Mouse (Mus musculus): ENCODE data around the gene Slc44a5. TPM values are rescaled to one million over a fixed set of nuclear protein-coding genes. Genes with fewer than 3 reads are reported as not detected.
A peak's percentile ranks its signal among the peaks of the same experiment; 100 is the strongest.

The Slc44a5 gene
- polyA plus RNA-seq, 1 experiment from 2014 or later: 1.1 TPM

- peaks cover 18% of the 10 kb centered on the region for H3K4me1 ChIP-seq
- WGBS: 50% methylated on average over 10 of the region's 10 CpGs
- H3K27ac ChIP-seq: no peak overlapping the region
- H3K9me3 ChIP-seq: no peaks in the 10 kb centered on the region
- peak overlapping the region; percentile 34; the same call in 1 of the 2 replicates for H3K4me3 ChIP-seq
- DNase-seq (ENCODE audit: low spot score): no peak
- no peaks in the 10 kb centered on the region for H3K36me3 ChIP-seq
- 0 out of 2 replicates have a peak, but pooled peaks cover 4% of the 10 kb centered on the region for H3K27me3 ChIP-seq (ENCODE audit: insufficient read depth, poor library complexity, severe bottlenecking)
These were observed 220.1 kb downstream of the Slc44a5 start for GRCm38 (mm10) chr3:154193189-154193840.

GRCm38 (mm10) chr3:154200422-154200828, 227.2 kb downstream of the Slc44a5 start:
- Histone ChIP-seq H3K27me3 (ENCODE audit: insufficient read depth, poor library complexity, severe bottlenecking) (no peaks in the 10 kb centered on the region), H3K9me3 (no peaks in the 10 kb centered on the region), H3K36me3 (no peaks in the 10 kb centered on the region), H3K4me1 (no peaks in the 10 kb centered on the region), H3K4me3 (no peak overlapping the region), H3K27ac (no peak overlapping the region)
- 74% methylated on average over 8 of the region's 8 CpGs for WGBS
- DNase-seq (ENCODE audit: low spot score): no peak

- no peaks in the 10 kb centered on the region for H3K9me3 ChIP-seq
- 83% methylated on average over 12 of the region's 12 CpGs for WGBS
- no peak overlapping the region for H3K27ac ChIP-seq
- H3K27me3 ChIP-seq (ENCODE audit: insufficient read depth, poor library complexity, severe bottlenecking): no peaks in the 10 kb centered on the region
- no peak for DNase-seq (ENCODE audit: low spot score)
- no peaks in the 10 kb centered on the region for H3K4me1 ChIP-seq
- no peak overlapping the region for H3K4me3 ChIP-seq
- H3K36me3 ChIP-seq: no peaks in the 10 kb centered on the region
These were observed 228.6 kb downstream of the Slc44a5 start for GRCm38 (mm10) chr3:154201796-154202195.

GRCm38 (mm10) chr3:154202383-154202782, 229.1 kb downstream of the Slc44a5 start:
- Histone ChIP-seq H3K9me3 (no peaks in the 10 kb centered on the region), H3K36me3 (no peaks in the 10 kb centered on the region), H3K4me3 (no peak overlapping the region), H3K4me1 (no peaks in the 10 kb centered on the region), H3K27ac (no peak overlapping the region), H3K27me3 (ENCODE audit: insufficient read depth, poor library complexity, severe bottlenecking) (no peaks in the 10 kb centered on the region)
- WGBS: 86% methylated on average over 13 of the region's 13 CpGs
- DNase-seq (ENCODE audit: low spot score): no peak

- no peaks in the 10 kb centered on the region for H3K27me3 ChIP-seq (ENCODE audit: insufficient read depth, poor library complexity, severe bottlenecking)
- H3K4me1 ChIP-seq: peaks cover 14% of the 10 kb centered on the region
- no peak for DNase-seq (ENCODE audit: low spot score)
- H3K27ac ChIP-seq: no peak overlapping the region
- H3K36me3 ChIP-seq: no peaks in the 10 kb centered on the region
- no peaks in the 10 kb centered on the region for H3K9me3 ChIP-seq
- WGBS: 82% methylated on average over 2 of the region's 2 CpGs
- H3K4me3 ChIP-seq: no peak overlapping the region
These were observed 235.2 kb downstream of the Slc44a5 start for GRCm38 (mm10) chr3:154208479-154208878.

- 21% methylated on average over 4 of the region's 4 CpGs for WGBS
These were observed 236.0 kb downstream of the Slc44a5 start for GRCm38 (mm10) chr3:154209201-154209754.

GRCm38 (mm10) chr3:154209776-154210430, 236.7 kb downstream of the Slc44a5 start:
- H3K27ac ChIP-seq: no peak overlapping the region
- H3K27me3 ChIP-seq (ENCODE audit: insufficient read depth, poor library complexity, severe bottlenecking): no peaks in the 10 kb centered on the region
- H3K9me3 ChIP-seq: no peaks in the 10 kb centered on the region
- WGBS: 10% methylated on average over 4 of the region's 4 CpGs
- peaks cover 17% of the 10 kb centered on the region for H3K4me1 ChIP-seq
- no peaks in the 10 kb centered on the region for H3K36me3 ChIP-seq
- H3K4me3 ChIP-seq: no peak overlapping the region
- DNase-seq (ENCODE audit: low spot score): no peak

More at GRCm38 (mm10) chr3:154209201-154209754, 236.0 kb downstream of the Slc44a5 start:
- Histone ChIP-seq H3K9me3 (no peaks in the 10 kb centered on the region), H3K27ac (no peak overlapping the region), H3K4me1 (peaks cover 14% of the 10 kb centered on the region), H3K36me3 (no peaks in the 10 kb centered on the region), H3K4me3 (no peak overlapping the region), H3K27me3 (ENCODE audit: insufficient read depth, poor library complexity, severe bottlenecking) (no peaks in the 10 kb centered on the region)
- DNase-seq (ENCODE audit: low spot score): no peak

- no peaks in the 10 kb centered on the region for H3K9me3 ChIP-seq
- H3K4me1 ChIP-seq: peaks cover 22% of the 10 kb centered on the region
- H3K27ac ChIP-seq: no peak overlapping the region
- H3K27me3 ChIP-seq (ENCODE audit: insufficient read depth, poor library complexity, severe bottlenecking): no peaks in the 10 kb centered on the region
- 50% methylated on average over 10 of the region's 10 CpGs for WGBS
- H3K36me3 ChIP-seq: no peaks in the 10 kb centered on the region
- no peak for DNase-seq (ENCODE audit: low spot score)
- H3K4me3 ChIP-seq: no peak overlapping the region
These were observed 237.3 kb downstream of the Slc44a5 start for GRCm38 (mm10) chr3:154210431-154211055.

- H3K4me1 ChIP-seq: peaks cover 24% of the 10 kb centered on the region
- DNase-seq (ENCODE audit: low spot score): no peak
- no peak overlapping the region for H3K4me3 ChIP-seq
- WGBS: 75% methylated on average over 2 of the region's 2 CpGs
- H3K9me3 ChIP-seq: no peaks in the 10 kb centered on the region
- no peaks in the 10 kb centered on the region for H3K27me3 ChIP-seq (ENCODE audit: insufficient read depth, poor library complexity, severe bottlenecking)
- no peaks in the 10 kb centered on the region for H3K36me3 ChIP-seq
- H3K27ac ChIP-seq: no peak overlapping the region
These were observed 239.3 kb downstream of the Slc44a5 start for GRCm38 (mm10) chr3:154212551-154212950.

GRCm38 (mm10) chr3:154215309-154215708, 242.1 kb downstream of the Slc44a5 start:
- Histone ChIP-seq H3K4me1 (peaks cover 11% of the 10 kb centered on the region), H3K27ac (no peak overlapping the region), H3K4me3 (no peak overlapping the region), H3K27me3 (ENCODE audit: insufficient read depth, poor library complexity, severe bottlenecking) (no peaks in the 10 kb centered on the region), H3K9me3 (no peaks in the 10 kb centered on the region), H3K36me3 (no peaks in the 10 kb centered on the region)
- WGBS: 41% methylated on average over 7 of the region's 7 CpGs
- DNase-seq (ENCODE audit: low spot score): no peak

- Histone ChIP-seq H3K27me3 (ENCODE audit: insufficient read depth, poor library complexity, severe bottlenecking) (no peaks in the 10 kb centered on the region), H3K36me3 (no peaks in the 10 kb centered on the region), H3K4me3 (no peak overlapping the region), H3K4me1 (peaks cover 11% of the 10 kb centered on the region; the same call in 1 of the 2 replicates), H3K9me3 (no peaks in the 10 kb centered on the region), H3K27ac (no peak overlapping the region)
- DNase-seq (ENCODE audit: low spot score): no peak
These were observed 242.5 kb downstream of the Slc44a5 start for GRCm38 (mm10) chr3:154215779-154216178.

- Histone ChIP-seq H3K4me3 (no peak overlapping the region), H3K27ac (no peak overlapping the region), H3K27me3 (ENCODE audit: insufficient read depth, poor library complexity, severe bottlenecking) (no peaks in the 10 kb centered on the region), H3K36me3 (no peaks in the 10 kb centered on the region), H3K9me3 (no peaks in the 10 kb centered on the region), H3K4me1 (no peaks in the 10 kb centered on the region)
- WGBS: 65% methylated on average over 8 of the region's 8 CpGs
- DNase-seq (ENCODE audit: low spot score): no peak
These were observed 248.9 kb downstream of the Slc44a5 start for GRCm38 (mm10) chr3:154222141-154222591.

- no peaks in the 10 kb centered on the region for H3K9me3 ChIP-seq
- no peak overlapping the region for H3K27ac ChIP-seq
- 73% methylated on average over 4 of the region's 4 CpGs for WGBS
- H3K27me3 ChIP-seq (ENCODE audit: insufficient read depth, poor library complexity, severe bottlenecking): no peaks in the 10 kb centered on the region
- H3K4me1 ChIP-seq: no peaks in the 10 kb centered on the region
- no peaks in the 10 kb centered on the region for H3K36me3 ChIP-seq
- no peak for DNase-seq (ENCODE audit: low spot score)
- no peak overlapping the region for H3K4me3 ChIP-seq
These were observed 249.5 kb downstream of the Slc44a5 start for GRCm38 (mm10) chr3:154222688-154223087.
